Mouse (Mus musculus) kidney, postnatal 25 days (tissue): ENCODE measurements around the gene Angel1.

ENCODE experiments used
- DNase-seq, 2 experiments: peaks; one replicate each; pipeline ENCODE4 v3.0.0; 2021; ENCODE audit warnings: mixed read lengths in 2 of 2

The Angel1 gene

GRCm38 (mm10) chr12:86678591-86679545 is 47.4 kb downstream of the Angel1 start, which contains the start of gene Vash1:
Vash1 (plus strand) TSS chr12:86678700.
- DNase-seq, result peak; percentile 57 to 64

- no peak for DNase-seq
These were observed 53.8 kb downstream of the Angel1 start for GRCm38 (mm10) chr12:86672507-86672906.

- DNase-seq, result no peak
These were observed 54.2 kb downstream of the Angel1 start for GRCm38 (mm10) chr12:86672105-86672504.

- no peak for DNase-seq
These were observed 57.9 kb downstream of the Angel1 start for GRCm38 (mm10) chr12:86668404-86668803.

- DNase-seq, result no peak
These were observed 60.6 kb downstream of the Angel1 start for GRCm38 (mm10) chr12:86665656-86666055.

GRCm38 (mm10) chr12:86660466-86660865 is 65.8 kb downstream of the Angel1 start:
- DNase-seq, result no peak

- no peak for DNase-seq
These were observed 66.8 kb downstream of the Angel1 start for GRCm38 (mm10) chr12:86659447-86659968.

- DNase-seq, result peak; percentile 67 to 69
These were observed 73.7 kb downstream of the Angel1 start for GRCm38 (mm10) chr12:86652570-86653041.

GRCm38 (mm10) chr12:86651301-86651860 is 74.9 kb downstream of the Angel1 start:
- DNase-seq, result no peak
